Comparison of ENCODE assay signal across 7 mouse cellular contexts in the genomic region with DNA sequence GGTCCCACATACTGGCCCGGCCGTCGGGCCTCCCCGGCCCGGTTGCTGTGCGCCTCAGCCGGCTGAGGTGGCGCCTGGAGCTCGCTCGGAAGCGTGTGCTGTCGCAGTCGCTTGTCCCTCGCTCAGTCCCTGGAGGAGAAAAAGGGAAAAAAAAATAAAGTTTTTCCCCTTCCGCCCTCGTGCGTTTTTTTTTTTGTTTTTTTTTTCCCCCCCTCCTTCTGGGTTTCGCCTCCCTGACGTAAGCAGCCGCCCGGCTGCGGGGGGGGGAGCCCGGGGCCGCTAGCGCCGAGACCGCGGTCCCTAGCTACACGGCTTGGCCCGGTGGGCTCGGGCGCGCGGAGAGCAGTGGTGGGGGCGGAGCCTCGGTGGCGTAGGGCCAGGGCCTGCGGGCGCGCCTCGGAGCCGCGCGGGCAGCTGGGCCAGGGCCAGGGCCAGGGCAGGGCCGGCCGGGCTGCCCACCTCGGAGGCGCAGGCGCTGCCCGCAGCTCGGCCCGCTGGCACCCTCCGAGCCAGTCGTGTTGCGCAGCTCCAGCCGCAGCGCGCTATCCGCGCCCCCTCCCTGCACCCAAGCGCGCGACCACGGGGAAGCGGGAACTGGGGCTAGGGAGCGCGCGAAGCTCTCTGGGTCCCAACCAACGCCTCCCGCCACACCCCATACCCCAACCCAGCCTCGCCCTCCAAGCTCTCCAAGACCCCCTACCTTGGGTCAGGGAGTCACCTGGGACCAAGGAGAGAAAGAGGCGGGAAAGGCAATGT. TPM values are rescaled to one million over a fixed set of nuclear protein-coding genes. Genes with fewer than 3 reads are reported as not detected.
DNase-seq lines count a peak whose midpoint lies in the region; ATAC-seq and TF ChIP-seq lines count a peak whose summit lies in the region.

No protein-coding gene starts in this region.

- peak overlapping the region; percentile 100 for H3K4me2 ChIP-seq in hindbrain, embryonic 16.5 days (ENCODE audit: low read length)
- peak overlapping the region; percentile 99 for H3K4me2 ChIP-seq in limb, embryonic 11.5 days (ENCODE audit: low read depth, severe bottlenecking)
- H3K4me2 ChIP-seq in midbrain, embryonic 11.5 days, result peak overlapping the region; percentile 99
- H3K4me2 ChIP-seq in stomach, embryonic 14.5 days (replicated peaks; ENCODE audit: low read depth, low read length), result peak overlapping the region; percentile 93

- peaks cover 33% of the 10 kb centered on the region for H3K4me1 ChIP-seq in bone marrow macrophage, adult 2 months (ENCODE audit: control insufficient read depth, insufficient read depth, low read length)
- H3K4me1 ChIP-seq in hindbrain, embryonic 16.5 days (ENCODE audit: control insufficient read depth, insufficient read depth, low read depth, low read length), result peaks cover 19% of the 10 kb centered on the region
- H3K4me1 ChIP-seq in limb, embryonic 11.5 days (ENCODE audit: control insufficient read depth, insufficient read depth, low read length), result peaks cover 5% of the 10 kb centered on the region; the same call in 1 of the 2 replicates
- H3K4me1 ChIP-seq in midbrain, embryonic 11.5 days (ENCODE audit: control insufficient read depth, insufficient read depth, low read length), result peaks cover 15% of the 10 kb centered on the region
- H3K4me1 ChIP-seq in stomach, embryonic 14.5 days (ENCODE audit: control insufficient read depth, insufficient read depth, low read length), result 0 out of 2 replicates have a peak, but pooled peaks cover 2% of the 10 kb centered on the region

- no peaks in the 10 kb centered on the region for H3K9me3 ChIP-seq in hindbrain, embryonic 16.5 days (ENCODE audit: control insufficient read depth, low read length)
- no peaks in the 10 kb centered on the region for H3K9me3 ChIP-seq in limb, embryonic 11.5 days (ENCODE audit: control insufficient read depth, low read length)
- no peaks in the 10 kb centered on the region for H3K9me3 ChIP-seq in midbrain, embryonic 11.5 days (ENCODE audit: control insufficient read depth, low read length)
- no peaks in the 10 kb centered on the region for H3K9me3 ChIP-seq in stomach, embryonic 14.5 days (ENCODE audit: control insufficient read depth, low read depth, low read length)

- H3K27ac ChIP-seq in bone marrow macrophage, adult 2 months (ENCODE audit: insufficient read depth, low read depth, low read length), result peak overlapping the region; percentile 67
- peak overlapping the region; percentile 14; the same call in 1 of the 2 replicates for H3K27ac ChIP-seq in hindbrain, embryonic 16.5 days (ENCODE audit: low read depth, low read length)
- H3K27ac ChIP-seq in limb, embryonic 11.5 days (replicated peaks; ENCODE audit: low read depth, low read length), result 0 out of 2 replicates have a peak overlapping the region, but pooled peaks have one; percentile 21
- H3K27ac ChIP-seq in midbrain, embryonic 11.5 days (ENCODE audit: low read depth, low read length), result no peak overlapping the region
- H3K27ac ChIP-seq in stomach, embryonic 14.5 days (ENCODE audit: low read length), result peak overlapping the region; percentile 28; the same call in 1 of the 2 replicates

- H3K4me3 ChIP-seq in bone marrow macrophage, adult 2 months (ENCODE audit: insufficient read depth, low read length), result peak overlapping the region; percentile 99
- peak overlapping the region; percentile 62 for H3K4me3 ChIP-seq in hindbrain, embryonic 16.5 days (ENCODE audit: low read length)
- peak overlapping the region; percentile 74 for H3K4me3 ChIP-seq in limb, embryonic 11.5 days (ENCODE audit: low read depth, low read length)
- H3K4me3 ChIP-seq in midbrain, embryonic 11.5 days (ENCODE audit: low read depth, low read length), result peak overlapping the region; percentile 63
- H3K4me3 ChIP-seq in stomach, embryonic 14.5 days (ENCODE audit: low read depth, low read length), result peak overlapping the region; percentile 64

- intact Hi-C loops in gastrocnemius, postnatal 14 days (cut with DNase I; ENCODE audit: low total_unique reads), result no loop called here

- TF ChIP-seq POLR2A in bone marrow macrophage, adult 2 months (IDR thresholded peaks at IDR 0.05; ENCODE audit: borderline replicate concordance, low read depth, low read length), result 0 out of 2 replicates have a peak, but pooled peaks have one; percentile 6

- DNase-seq in WW6 (ENCODE audit: low read depth, low spot score), result peak; percentile 60
- peak; percentile 65 for DNase-seq in gastrocnemius, postnatal 14 days
- peak; percentile 81 for DNase-seq in limb, embryonic 11.5 days (ENCODE audit: low spot score)
- peak; percentile 91 for DNase-seq in midbrain, embryonic 11.5 days (ENCODE audit: low spot score, missing footprints)

- H3K36me3 ChIP-seq in hindbrain, embryonic 16.5 days (ENCODE audit: control insufficient read depth, insufficient read depth, low read length), result no peaks in the 10 kb centered on the region
- H3K36me3 ChIP-seq in limb, embryonic 11.5 days (ENCODE audit: control insufficient read depth, insufficient read depth, low read length), result no peaks in the 10 kb centered on the region
- no peaks in the 10 kb centered on the region for H3K36me3 ChIP-seq in midbrain, embryonic 11.5 days (ENCODE audit: control insufficient read depth, insufficient read depth, low read length)
- no peaks in the 10 kb centered on the region for H3K36me3 ChIP-seq in stomach, embryonic 14.5 days (ENCODE audit: control insufficient read depth, insufficient read depth, low read length)

- peak; percentile 90 for ATAC-seq in hindbrain, embryonic 16.5 days
- ATAC-seq in limb, embryonic 11.5 days (ENCODE audit: insufficient number of reproducible peaks, low FRiP score, low TSS enrichment, low read depth), result peak; percentile 77
- peak; percentile 89 for ATAC-seq in midbrain, embryonic 11.5 days (ENCODE audit: low FRiP score)
- peak; percentile 68; the same call in 1 of the 2 replicates for ATAC-seq in stomach, embryonic 14.5 days (ENCODE audit: insufficient number of reproducible peaks, insufficient read depth, low FRiP score, low read depth)

- no peak for TF ChIP-seq CTCF in bone marrow macrophage, adult 2 months (IDR thresholded peaks at IDR 0.05; ENCODE audit: low read depth, low read length)

- peaks cover 6% of the 10 kb centered on the region for H3K27me3 ChIP-seq in hindbrain, embryonic 16.5 days (replicated peaks; ENCODE audit: control insufficient read depth, insufficient read depth, low read length)
- H3K27me3 ChIP-seq in limb, embryonic 11.5 days (ENCODE audit: control insufficient read depth, insufficient read depth, low read length), result peaks cover 3% of the 10 kb centered on the region; the same call in 1 of the 2 replicates
- H3K27me3 ChIP-seq in midbrain, embryonic 11.5 days (ENCODE audit: control insufficient read depth, insufficient read depth, low read length), result peaks cover 20% of the 10 kb centered on the region
- 0 out of 2 replicates have a peak, but pooled peaks cover 6% of the 10 kb centered on the region for H3K27me3 ChIP-seq in stomach, embryonic 14.5 days (ENCODE audit: control insufficient read depth, insufficient read depth, low read length)

- H3K9ac ChIP-seq in hindbrain, embryonic 16.5 days (ENCODE audit: low read depth, low read length), result peak overlapping the region; percentile 76
- peak overlapping the region; percentile 77 for H3K9ac ChIP-seq in limb, embryonic 11.5 days (ENCODE audit: low read length)
- peak overlapping the region; percentile 65 for H3K9ac ChIP-seq in midbrain, embryonic 11.5 days (ENCODE audit: low read length)
- H3K9ac ChIP-seq in stomach, embryonic 14.5 days (replicated peaks; ENCODE audit: low read depth, low read length), result peak overlapping the region; percentile 50

- under 1% methylated on average over 53 of the region's 72 CpGs for WGBS in hindbrain, embryonic 16.5 days
- WGBS in limb, embryonic 11.5 days, result under 1% methylated on average over 64 of the region's 72 CpGs
- under 1% methylated on average over 68 of the region's 72 CpGs for WGBS in midbrain, embryonic 11.5 days
- WGBS in stomach, embryonic 14.5 days, result 1% methylated on average over 67 of the region's 72 CpGs

RNA-seq across cellular contexts. Expression of a gene that starts 1.3 kb away (rescaled TPM):
- 145 and 158 TPM in 2 replicates for polyA plus RNA-seq in bone marrow macrophage, adult 2 months (2012; ENCODE audit: insufficient read depth, insufficient read length, missing spikeins)
- total RNA-seq in gastrocnemius, postnatal 14 days (2021), result 10 to 100 TPM; 15.4 to 18.2 TPM
- 85.2 and 102 TPM in 2 replicates for polyA plus RNA-seq in hindbrain, embryonic 16.5 days (2015; fragmentation: Nextera tagmentation; extraction: Ambion mirVana)
- polyA plus RNA-seq in limb, embryonic 11.5 days (2014; fragmentation: Nextera tagmentation; extraction: Ambion mirVana), result 45.2 and 50.1 TPM in 2 replicates
- polyA plus RNA-seq in midbrain, embryonic 11.5 days (2014; fragmentation: Nextera tagmentation; extraction: Ambion mirVana), result 41.4 and 41.9 TPM in 2 replicates
- polyA plus RNA-seq in stomach, embryonic 14.5 days (2014; fragmentation: Nextera tagmentation; extraction: Ambion mirVana), result 42.7 and 49.0 TPM in 2 replicates

RNA-seq across cellular contexts. Expression of a gene that starts 48.9 kb away (rescaled TPM):
- polyA plus RNA-seq in bone marrow macrophage, adult 2 months (2012; ENCODE audit: insufficient read depth, insufficient read length, missing spikeins), result not detected in 2 replicates
- total RNA-seq in gastrocnemius, postnatal 14 days (2021), result not detected
- polyA plus RNA-seq in hindbrain, embryonic 16.5 days (2015; fragmentation: Nextera tagmentation; extraction: Ambion mirVana), result 2.6 and 2.7 TPM in 2 replicates
- 13.8 and 16.2 TPM in 2 replicates for polyA plus RNA-seq in limb, embryonic 11.5 days (2014; fragmentation: Nextera tagmentation; extraction: Ambion mirVana)
- 0.14 TPM in 1 of 2 replicates, not detected in the other for polyA plus RNA-seq in midbrain, embryonic 11.5 days (2014; fragmentation: Nextera tagmentation; extraction: Ambion mirVana)
- 0.21 TPM in 1 of 2 replicates, not detected in the other for polyA plus RNA-seq in stomach, embryonic 14.5 days (2014; fragmentation: Nextera tagmentation; extraction: Ambion mirVana)

RNA-seq across cellular contexts. Expression of a gene that starts 56.2 kb away (rescaled TPM):
- not detected in 2 replicates for polyA plus RNA-seq in bone marrow macrophage, adult 2 months (2012; ENCODE audit: insufficient read depth, insufficient read length, missing spikeins)
- 1 to 10 TPM; 1.4 TPM for total RNA-seq in gastrocnemius, postnatal 14 days (2021)
- 1.6 and 1.9 TPM in 2 replicates for polyA plus RNA-seq in hindbrain, embryonic 16.5 days (2015; fragmentation: Nextera tagmentation; extraction: Ambion mirVana)
- polyA plus RNA-seq in limb, embryonic 11.5 days (2014; fragmentation: Nextera tagmentation; extraction: Ambion mirVana), result 0.08 and 0.20 TPM in 2 replicates
- 0.04 TPM in 1 of 2 replicates, not detected in the other for polyA plus RNA-seq in midbrain, embryonic 11.5 days (2014; fragmentation: Nextera tagmentation; extraction: Ambion mirVana)
- 0.16 and 0.32 TPM in 2 replicates for polyA plus RNA-seq in stomach, embryonic 14.5 days (2014; fragmentation: Nextera tagmentation; extraction: Ambion mirVana)
